Mouse (Mus musculus) bone marrow, adult 2 months (tissue): ENCODE measurements around the gene Ubtf. TPM values are rescaled to one million over a fixed set of nuclear protein-coding genes. Genes with fewer than 3 reads are reported as not detected.
"Not testable (repeated sequence)": the region's sequence is repeated elsewhere in the genome, so short reads cannot be mapped to it uniquely, and the experiment has no call there.

Source experiments
- H3K27ac ChIP-seq: fragments of 200-500 bp; 2 replicates; pipeline ENCODE4 v1.5.1; 2012; ENCODE audit warnings: low read depth, mild to moderate bottlenecking, control low read depth, inconsistent platforms, low read length; ENCODE audit not compliant: control insufficient read depth, poor library complexity, insufficient read depth
- H3K4me1 ChIP-seq: fragments of 200-500 bp; 2 replicates; pipeline ENCODE4 v1.6.1; 2011; ENCODE audit warnings: low read length; ENCODE audit not compliant: control insufficient read depth, insufficient read depth
- H3K4me3 ChIP-seq: fragments of 200-500 bp; replicated peaks from 2 replicates; pipeline ENCODE3; 2011; ENCODE audit warnings: mild to moderate bottlenecking, low read depth, low read length, control low read depth; ENCODE audit not compliant: control insufficient read depth
- CTCF ChIP-seq: fragments of 200-500 bp; IDR thresholded peaks from 2 replicates; pipeline ENCODE4 v1.5.1; 2011; ENCODE audit warnings: low read length, control low read depth; ENCODE audit not compliant: control insufficient read depth, insufficient read depth
- POLR2A ChIP-seq: fragments of 200-500 bp; IDR thresholded peaks from 2 replicates; pipeline ENCODE4 v1.6.1; 2011; ENCODE audit warnings: low read depth, mild to moderate bottlenecking, control low read depth, low read length, borderline replicate concordance; ENCODE audit not compliant: control insufficient read depth
- WGBS: fragments of 180-500 bp; shearing (Covaris S2); methylation state at CpG from one replicate; pipeline ENCODE4 v1.1.7; 2018; 5-methylcytosine and 5-hydroxymethylcytosine counted together
- polyA plus RNA-seq: library from polyadenylated mRNA; stranded (reverse); fragments of >200 nt; gene quantifications from 2 replicates; pipeline ENCODE4 v1.2.4, GENCODE M21; 2011; ENCODE audit warnings: low replicate concordance; ENCODE audit not compliant: missing spikeins, insufficient read depth, insufficient read length

Ubtf gene
- polyA plus RNA-seq, 1 experiment = 126 TPM

DNA sequence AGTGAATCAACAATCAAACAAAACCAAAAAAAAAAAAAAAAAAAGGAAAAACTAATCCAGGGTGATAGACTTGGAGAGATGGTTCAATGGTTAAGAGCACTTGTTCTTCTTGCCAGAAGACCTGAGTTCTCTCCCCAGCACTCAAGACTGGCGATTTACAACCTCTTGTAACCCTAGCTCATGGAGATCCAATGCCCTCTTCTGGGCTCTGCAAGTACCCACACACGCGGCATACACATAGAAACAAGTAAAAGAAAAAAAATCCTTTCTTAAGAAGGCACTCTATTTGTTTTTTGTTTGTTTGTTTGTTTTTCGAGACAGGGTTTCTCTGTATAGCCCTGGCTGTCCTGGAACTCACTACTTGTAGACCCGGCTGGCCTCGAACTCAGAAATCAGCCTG, 35.6 kb downstream of the Ubtf start:
- TF ChIP-seq POLR2A (no peak), CTCF (no peak)
- 79% methylated on average over 6 of the region's 6 CpGs for WGBS
- Histone ChIP-seq H3K4me3 (no peak overlapping the region), H3K27ac (no peak overlapping the region), H3K4me1 (no peaks in the 10 kb centered on the region)

DNA sequence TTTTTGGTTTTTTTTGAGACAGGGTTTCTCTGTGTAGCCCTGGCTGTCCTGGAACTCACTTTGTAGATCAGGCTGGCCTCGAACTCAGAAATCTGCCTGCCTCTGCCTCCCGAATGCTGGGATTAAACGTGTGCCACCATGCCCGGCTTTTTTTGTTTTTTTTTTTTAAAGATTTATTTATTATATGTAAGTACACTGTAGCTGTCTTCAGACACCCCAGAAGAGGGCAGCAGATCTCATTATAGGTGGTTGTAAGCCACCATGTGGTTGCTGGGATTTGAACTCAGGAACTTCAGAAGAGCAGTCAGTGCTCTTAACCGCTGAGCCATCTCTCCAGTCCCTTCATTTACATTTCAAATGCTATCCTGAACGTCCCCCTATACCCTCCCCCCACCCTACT, 39.3 kb downstream of the Ubtf start:
- 57% methylated on average over 6 of the region's 6 CpGs for WGBS
- H3K27ac ChIP-seq, H3K4me1 ChIP-seq, H3K4me3 ChIP-seq: not testable (repeated sequence)

DNA sequence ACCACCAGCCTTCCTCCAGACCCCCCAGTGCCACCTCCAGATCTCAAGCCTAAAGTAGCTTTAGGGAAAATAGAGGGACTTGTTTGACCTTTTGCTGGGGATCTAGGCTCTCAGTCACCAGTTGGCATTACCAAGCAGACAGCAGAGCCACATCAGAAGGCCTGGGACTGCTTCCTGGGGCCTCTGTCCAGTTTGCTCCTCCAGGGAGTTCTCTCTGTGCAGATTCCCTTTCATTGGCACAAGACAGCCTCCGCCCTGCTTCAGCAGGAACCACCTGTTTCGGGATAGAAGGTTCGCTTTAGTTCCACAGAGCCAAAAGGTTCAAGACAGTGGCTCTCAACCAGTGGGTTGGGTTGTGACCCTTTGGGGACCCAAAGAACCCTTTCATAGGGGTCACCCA, 39.9 kb downstream of the Ubtf start:
- TF ChIP-seq POLR2A (no peak), CTCF (no peak)
- H3K27ac ChIP-seq = no peak overlapping the region
- 81% methylated on average over 3 of the region's 3 CpGs for WGBS
- H3K4me1 ChIP-seq = 0 out of 2 replicates have a peak, but pooled peaks cover 1% of the 10 kb centered on the region
- no peak overlapping the region for H3K4me3 ChIP-seq

DNA sequence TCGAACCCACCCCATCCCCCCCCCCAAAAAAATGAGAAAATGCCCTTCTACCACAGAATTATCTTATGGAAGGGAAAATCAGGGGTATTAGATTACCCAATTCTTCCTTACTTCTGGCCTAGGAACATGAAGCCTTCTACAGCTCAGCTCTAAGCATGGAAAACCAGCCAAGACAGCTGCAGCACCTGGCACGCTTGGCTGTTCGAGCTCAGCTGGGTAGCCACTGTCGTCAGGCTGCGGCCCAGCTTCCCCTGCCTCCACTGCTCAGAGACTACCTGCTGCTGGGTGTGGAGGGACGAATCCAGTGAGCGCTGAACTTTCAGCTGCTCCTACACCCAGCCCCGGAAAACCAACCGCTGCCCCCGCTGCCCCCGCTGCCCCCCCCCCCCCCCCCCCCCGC, 41.8 kb downstream of the Ubtf start:
- H3K4me3 ChIP-seq = no peak overlapping the region
- H3K27ac ChIP-seq = no peak overlapping the region
- H3K4me1 ChIP-seq = 0 out of 2 replicates have a peak, but pooled peaks cover 1% of the 10 kb centered on the region
- 79% methylated on average over 11 of the region's 12 CpGs for WGBS
- TF ChIP-seq CTCF = no peak
- no peak for TF ChIP-seq POLR2A

DNA sequence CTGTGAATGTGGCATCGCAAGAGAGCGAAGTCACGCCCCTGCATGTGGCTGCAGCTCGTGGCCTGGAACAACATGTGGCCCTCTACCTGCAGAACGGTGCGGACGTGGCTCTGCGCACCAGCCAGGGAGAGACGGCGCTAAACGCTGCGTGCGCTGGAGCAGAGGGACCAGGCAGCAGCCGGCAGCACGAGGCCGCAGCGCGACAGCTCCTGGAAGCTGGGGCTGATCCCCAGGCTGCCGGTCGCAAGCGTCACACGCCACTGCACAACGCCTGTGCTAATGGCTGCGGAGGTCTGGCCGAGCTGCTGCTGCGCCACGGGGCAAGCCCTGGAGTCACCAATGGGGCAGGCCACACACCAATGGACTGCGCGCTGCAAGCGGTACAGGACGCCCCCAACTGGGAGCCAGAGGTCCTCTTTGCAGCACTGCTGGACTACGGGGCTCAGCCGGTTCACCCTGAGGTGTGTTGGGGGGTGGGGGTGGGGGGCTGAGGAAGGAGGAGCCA, 43.1 kb downstream of the Ubtf start:
- Histone ChIP-seq H3K4me1 (0 out of 2 replicates have a peak, but pooled peaks cover 1% of the 10 kb centered on the region), H3K27ac (no peak overlapping the region), H3K4me3 (no peak overlapping the region)
- 3% methylated on average over 33 of the region's 33 CpGs for WGBS
- TF ChIP-seq POLR2A = no peak
- no peak for TF ChIP-seq CTCF

DNA sequence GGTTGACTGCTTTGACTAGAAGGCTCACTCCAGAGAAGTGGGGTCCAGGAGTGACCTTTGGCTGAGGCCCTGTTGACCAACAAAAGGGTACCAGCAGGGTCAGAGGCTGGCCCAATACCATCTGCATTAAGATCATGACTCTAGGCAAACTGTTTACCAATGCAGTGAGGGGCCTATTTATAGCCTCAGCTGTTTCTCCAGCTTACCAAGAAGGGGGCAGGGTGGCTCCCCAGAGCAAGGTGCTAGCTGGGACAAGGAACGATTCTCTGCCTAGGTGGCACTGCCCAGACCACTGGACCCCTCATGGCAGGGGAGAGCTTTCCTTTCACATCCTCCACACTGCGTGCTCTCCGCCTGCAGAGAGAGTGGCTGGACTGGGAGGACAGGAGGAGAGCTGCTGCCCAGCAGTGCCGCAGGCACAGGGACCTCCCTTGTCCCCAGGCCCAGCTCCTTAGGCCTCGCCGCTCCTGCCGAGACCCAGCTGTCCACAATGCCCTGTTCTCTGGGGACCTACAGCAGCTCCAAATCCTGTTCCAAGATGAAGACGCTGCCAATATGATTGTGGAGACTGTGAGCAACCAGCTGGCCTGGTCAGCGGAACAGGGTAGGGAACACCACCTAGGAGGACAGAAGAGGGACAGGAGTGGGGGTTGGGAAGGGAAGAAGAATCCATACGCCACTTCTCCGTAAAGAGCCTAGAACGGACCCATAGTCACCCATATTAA, 50.9 kb downstream of the Ubtf start, which contains the start of gene Asb16:
Gene Asb16, plus strand, starts transcription at position 224 of the 725 bp plus-strand sequence.
- Histone ChIP-seq H3K4me3 (no peak within 1 kb of the TSS), H3K4me1 (no peaks in the 10 kb centered on the region), H3K27ac (no peak within 1 kb of the TSS)
- WGBS = 86% methylated on average over 12 of the region's 12 CpGs
- TF ChIP-seq CTCF (no peak), POLR2A (no peak)

DNA sequence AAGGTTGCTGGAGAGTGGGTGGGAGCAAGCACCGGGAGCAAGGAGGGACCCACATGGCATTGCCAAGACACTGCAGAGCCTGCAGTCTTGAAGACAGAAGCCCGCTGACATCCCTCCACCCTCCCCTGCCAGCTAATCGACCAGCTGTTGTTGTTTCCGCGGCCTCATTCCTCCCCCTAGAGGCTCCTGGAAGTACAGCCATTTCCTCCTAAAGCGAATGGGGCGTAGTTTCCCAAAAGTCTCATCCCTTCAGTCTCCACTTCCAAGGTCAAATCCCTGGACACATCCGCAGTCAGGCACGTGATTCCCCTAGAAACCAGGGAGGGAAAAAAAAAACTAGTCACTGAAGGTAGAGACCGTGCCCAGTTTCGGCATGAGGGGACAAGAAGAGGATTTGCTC, 52.1 kb downstream of the Ubtf start:
- WGBS = 7% methylated on average over 11 of the region's 11 CpGs
- TF ChIP-seq CTCF (peak; percentile 62), POLR2A (no peak)
- H3K4me1 ChIP-seq = no peaks in the 10 kb centered on the region
- no peak overlapping the region for H3K4me3 ChIP-seq
- H3K27ac ChIP-seq = no peak overlapping the region

DNA sequence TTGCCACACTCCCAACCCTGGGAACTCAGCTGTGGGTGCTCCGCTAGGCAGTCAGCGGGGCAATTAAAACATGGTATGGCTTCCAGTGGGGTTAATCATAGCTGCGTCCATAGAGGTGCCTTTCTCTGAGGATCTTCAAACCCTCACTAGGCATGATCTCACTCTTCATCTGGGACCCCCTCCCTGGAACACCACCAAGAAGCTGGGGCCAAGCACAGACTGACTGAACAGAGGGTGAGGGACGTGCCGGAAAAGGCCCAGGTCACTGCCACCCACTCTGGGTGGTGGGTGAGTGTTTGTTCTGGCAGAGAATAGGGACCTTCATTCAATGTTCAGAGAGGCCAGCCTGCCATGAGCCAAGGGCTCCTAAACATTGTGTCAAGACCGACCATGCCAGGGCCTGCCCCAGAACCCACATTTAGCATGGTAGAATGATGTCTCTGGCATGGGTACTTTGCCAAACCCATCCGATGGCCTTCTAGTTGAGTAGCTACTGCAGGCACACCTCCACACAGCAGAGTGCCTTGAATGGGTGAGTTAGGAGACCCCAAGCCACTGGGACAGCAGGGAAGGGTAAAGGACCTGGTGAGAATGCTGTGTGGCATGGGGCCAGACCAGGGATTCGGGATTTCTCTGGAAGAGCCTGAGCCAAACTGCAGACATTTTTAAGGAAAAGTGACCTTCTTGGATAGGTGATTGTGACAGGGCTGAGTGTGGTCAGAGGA, 52.7 kb downstream of the Ubtf start:
- Histone ChIP-seq H3K4me1 (no peaks in the 10 kb centered on the region), H3K4me3 (no peak overlapping the region), H3K27ac (no peak overlapping the region)
- TF ChIP-seq CTCF (no peak), POLR2A (no peak)
- 86% methylated on average over 8 of the region's 8 CpGs for WGBS
